Comparison of ENCODE assay signal across 10 mouse cellular contexts in the genomic region with DNA sequence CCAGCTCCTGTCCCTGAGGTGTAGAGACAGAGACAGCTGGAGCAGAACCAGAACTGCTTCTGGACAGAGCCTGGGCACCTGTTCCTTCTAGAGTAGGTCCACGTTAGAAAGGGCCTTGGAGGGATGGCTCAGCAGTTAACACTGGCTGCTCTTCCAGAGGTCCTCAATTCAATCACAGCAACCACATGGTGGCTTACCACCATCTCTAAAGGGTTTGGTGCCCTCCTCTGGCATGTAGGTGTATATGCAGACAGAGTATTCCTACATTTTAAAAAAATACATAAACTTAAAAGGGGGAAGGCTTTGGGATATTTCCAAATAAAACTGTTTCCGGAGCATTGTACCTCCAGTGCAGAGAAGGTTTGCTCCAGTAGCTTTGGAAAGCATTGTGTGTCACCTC. TPM values are rescaled to one million over a fixed set of nuclear protein-coding genes. Genes with fewer than 3 reads are reported as not detected.
DNase-seq lines count a peak whose midpoint lies in the region; ATAC-seq and TF ChIP-seq lines count a peak whose summit lies in the region.
"Had no signal": no experiment of that assay in that cellular context is flagged by ENCODE, and none has a peak within 500 bp of the region (broad histone marks: within the 10 kb centered on the region; RNA-seq: fewer than 3 reads in every experiment).

No protein-coding gene starts in this region.

- peaks cover 11% of the 10 kb centered on the region for H3K36me3 ChIP-seq in stomach, postnatal 0 days (ENCODE audit: control insufficient read depth, insufficient read depth, low read length)

- intact Hi-C loops in left cerebral cortex, postnatal 14 days (cut with DNase I) = no loop called here

- H3K9me3 ChIP-seq in stomach, postnatal 0 days (ENCODE audit: control insufficient read depth, low read length) = no peaks in the 10 kb centered on the region
- H3K9me3 ChIP-seq: heart, embryonic 13.5 days had no signal

- H3K9ac ChIP-seq in stomach, postnatal 0 days (ENCODE audit: low read length) = no peak overlapping the region
- H3K9ac ChIP-seq: heart, embryonic 13.5 days had no signal

- WGBS in stomach, postnatal 0 days = 28% methylated on average over 2 of the region's 2 CpGs

- peak; percentile 48 for DNase-seq in cerebellum, adult 9-10 months
- peak; percentile 59 to 75 for DNase-seq in left cerebral cortex, postnatal 14 days (ENCODE audit: low spot score in 2 of 2)
- DNase-seq in left cerebral cortex, adult 8-10 months (ENCODE audit: low spot score in 2 of 2) = no peak
- peak; percentile 30 for DNase-seq in Muller cell, postnatal 12 days (ENCODE audit: inconsistent ontology term)
- DNase-seq in lung, postnatal 10 days = peak; percentile 54
- DNase-seq in stomach, postnatal 0 days (ENCODE audit: low spot score) = peak; percentile 44

- TF ChIP-seq EP300 in stomach, postnatal 0 days (optimal IDR thresholded peaks at IDR 0.05) = no peak

- H3K27ac ChIP-seq in stomach, postnatal 0 days (replicated peaks) = no peak overlapping the region
- H3K27ac ChIP-seq: heart, embryonic 13.5 days; macrophage had no signal

- H3K4me3 ChIP-seq in stomach, postnatal 0 days (ENCODE audit: low read depth, low read length) = no peak overlapping the region
- H3K4me3 ChIP-seq: heart, embryonic 13.5 days had no signal

- no peak overlapping the region for H3K4me2 ChIP-seq in stomach, postnatal 0 days (replicated peaks; ENCODE audit: low read depth)
- H3K4me2 ChIP-seq: heart, embryonic 13.5 days had no signal

- no peaks in the 10 kb centered on the region for H3K27me3 ChIP-seq in stomach, postnatal 0 days (ENCODE audit: control insufficient read depth, insufficient read depth, low read length)
- H3K27me3 ChIP-seq: heart, embryonic 13.5 days had no signal

- ATAC-seq in cerebellum, adult (ENCODE audit: insufficient number of reproducible peaks, low FRiP score, low TSS enrichment) = no peak
- peak; percentile 57; the same call in 1 of the 2 replicates for ATAC-seq in erythroid progenitor cell, adult 5-6 weeks (replicated peaks; ENCODE audit: low FRiP score, poor library complexity, severe bottlenecking)
- peak; percentile 62; the same call in 1 of the 2 replicates for ATAC-seq in stomach, postnatal 0 days (ENCODE audit: low FRiP score, low TSS enrichment)

- H3K4me1 ChIP-seq in stomach, postnatal 0 days (replicated peaks; ENCODE audit: control insufficient read depth, insufficient read depth) = no peaks in the 10 kb centered on the region

- TF ChIP-seq CTCF in stomach, postnatal 0 days (IDR thresholded peaks at IDR 0.05; ENCODE audit: low read depth) = peak; percentile 85

RNA-seq across cellular contexts. Expression of a gene that starts 5.1 kb away (rescaled TPM):
- total RNA-seq in left cerebral cortex, postnatal 14 days (2021) = 10 to 100 TPM; 10.7 to 11.5 TPM
- total RNA-seq in left cerebral cortex, adult 8-10 months (2022) = 10 to 100 TPM; 14.8 to 17.9 (median 16.7) TPM
- total RNA-seq in erythroid progenitor cell, adult 5-6 weeks (2015; ENCODE audit: low replicate concordance) = 7.5 and 11.5 TPM in 2 replicates
- total RNA-seq in erythroid progenitor cell, adult 5-6 weeks (2017; ENCODE audit: low replicate concordance) = 12.3 and 32.3 TPM in 2 replicates
- polyA plus RNA-seq in stomach, postnatal 0 days (2015; fragmentation: Nextera tagmentation; extraction: Ambion mirVana) = 14.2 and 15.5 TPM in 2 replicates

RNA-seq across cellular contexts. Expression of a gene that starts 12.0 kb away (rescaled TPM):
- total RNA-seq in left cerebral cortex, postnatal 14 days (2021) = 10 to 100 TPM; 51.2 to 54.6 TPM
- total RNA-seq in left cerebral cortex, adult 8-10 months (2022) = 10 to 100 TPM; 55.8 to 61.7 (median 57.5) TPM
- 20.9 and 30.6 TPM in 2 replicates for total RNA-seq in erythroid progenitor cell, adult 5-6 weeks (2015; ENCODE audit: low replicate concordance)
- total RNA-seq in erythroid progenitor cell, adult 5-6 weeks (2017; ENCODE audit: low replicate concordance) = 33.6 and 37.8 TPM in 2 replicates
- 13.0 and 13.7 TPM in 2 replicates for polyA plus RNA-seq in stomach, postnatal 0 days (2015; fragmentation: Nextera tagmentation; extraction: Ambion mirVana)

RNA-seq across cellular contexts. Expression of a gene that starts 31.6 kb away (rescaled TPM):
- total RNA-seq in left cerebral cortex, postnatal 14 days (2021) = not detected
- total RNA-seq in left cerebral cortex, adult 8-10 months (2022) = under 1 TPM in 3 of 4 experiments, not detected in 1; 0.13 to 0.23 (median 0.18) TPM
- not detected in 2 replicates for total RNA-seq in erythroid progenitor cell, adult 5-6 weeks (2015; ENCODE audit: low replicate concordance)
- total RNA-seq in erythroid progenitor cell, adult 5-6 weeks (2017; ENCODE audit: low replicate concordance) = not detected in 2 replicates
- 4.3 and 4.5 TPM in 2 replicates for polyA plus RNA-seq in stomach, postnatal 0 days (2015; fragmentation: Nextera tagmentation; extraction: Ambion mirVana)
- polyA plus RNA-seq: heart, embryonic 13.5 days; macrophage had no signal

RNA-seq across cellular contexts. Expression of a gene that starts 48.6 kb away (rescaled TPM):
- total RNA-seq in left cerebral cortex, postnatal 14 days (2021) = 10 to 100 TPM; 23.8 to 32.3 TPM
- 10 to 100 TPM; 24.2 to 26.2 (median 25.5) TPM for total RNA-seq in left cerebral cortex, adult 8-10 months (2022)
- total RNA-seq in erythroid progenitor cell, adult 5-6 weeks (2015; ENCODE audit: low replicate concordance) = not detected in 2 replicates
- total RNA-seq in erythroid progenitor cell, adult 5-6 weeks (2017; ENCODE audit: low replicate concordance) = not detected in 2 replicates
- polyA plus RNA-seq in stomach, postnatal 0 days (2015; fragmentation: Nextera tagmentation; extraction: Ambion mirVana) = 6.3 and 8.6 TPM in 2 replicates
- polyA plus RNA-seq: macrophage had no signal

Comparison
In these comparisons a context has a peak if more than half of its experiments do, and no peak if none do; other contexts are left out.
1. DNase-seq: peak in cerebellum, adult 9-10 months (single experiment), left cerebral cortex, postnatal 14 days (2 of 2), Muller cell, postnatal 12 days (single experiment), lung, postnatal 10 days (single experiment) and stomach, postnatal 0 days (single experiment); none in left cerebral cortex, adult 8-10 months (0 of 2).